Mouse (Mus musculus): Measurements from ENCODE around the gene Gm7075. TPM values are rescaled to one million over a fixed set of nuclear protein-coding genes. Genes with fewer than 3 reads are reported as not detected.

Gene Gm7075
- polyA plus RNA-seq, 1 experiment, result not detected

- no peak for DNase-seq (ENCODE audit: low read depth, low spot score)
- WGBS, result 15% methylated on average over 9 of the region's 9 CpGs
Observed at GRCm38 (mm10) chr10:63377468-63377867, 44.1 kb downstream of the Gm7075 start.

GRCm38 (mm10) chr10:63376303-63376702, 45.3 kb downstream of the Gm7075 start:
- WGBS, result 81% methylated on average over 5 of the region's 5 CpGs
- no peak for DNase-seq (ENCODE audit: low read depth, low spot score)

Other genes with a start within 250 kb of the Gm7075 start
- 0.12 and 0.16 TPM in 2 replicates for gene Mypn, start 217.8 kb downstream of the Gm7075 start, polyA plus RNA-seq (2012; rRNA removed)
- gene Herc4, start 178.0 kb downstream of the Gm7075 start, polyA plus RNA-seq (2012; rRNA removed), result 15.6 and 17.7 TPM in 2 replicates
- 2.0 and 3.2 TPM in 2 replicates for gene Sirt1, start 40.1 kb downstream of the Gm7075 start, polyA plus RNA-seq (2012; rRNA removed)
- 0.78 and 1.2 TPM in 2 replicates for gene Dnajc12, start 39.3 kb downstream of the Gm7075 start, polyA plus RNA-seq (2012; rRNA removed)
- 0.14 and 0.40 TPM in 2 replicates for gene Ctnna3, start 8.3 kb upstream of the Gm7075 start, polyA plus RNA-seq (2012; rRNA removed)

Measured in large intestine, adult 2 months (tissue).